Mouse (Mus musculus) MEL (cell line): Measurements from ENCODE around the gene Strn. TPM values are rescaled to one million over a fixed set of nuclear protein-coding genes. Genes with fewer than 3 reads are reported as not detected.

Experiments
- DNase-seq: peaks from one replicate; pipeline ENCODE4 v3.0.0; 2011; ENCODE audit warnings: low read depth, low spot score
- H3K27ac ChIP-seq: 2 replicates; pipeline ENCODE4 v1.5.1; 2012; ENCODE audit warnings: low read depth, mild to moderate bottlenecking, control low read depth, low read length, moderate library complexity; ENCODE audit not compliant: control insufficient read depth
- H3K27me3 ChIP-seq, 2 experiments: fragments of 150-350 bp in 1 of 2; sonication (generic) in 1 of 2; 2 replicates each; pipeline ENCODE4 v1.6.1; 2012; ENCODE audit warnings: low read length in 2 of 2, mild to moderate bottlenecking in 2 of 2, improper control_type of control experiment in 1 of 2, moderate library complexity in 1 of 2; ENCODE audit not compliant: insufficient read depth in 2 of 2, control insufficient read depth in 1 of 2
- H3K36me3 ChIP-seq, 2 experiments: 2 replicates each; pipeline ENCODE4 v1.6.1; 2012 to 2014; ENCODE audit warnings: low read length in 2 of 2, improper control_type of control experiment in 1 of 2, inconsistent platforms in 1 of 2, mild to moderate bottlenecking in 1 of 2; ENCODE audit not compliant: insufficient read depth in 2 of 2, control insufficient read depth in 1 of 2
- H3K4me1 ChIP-seq, 2 experiments: fragments of 150-350 bp in 1 of 2; sonication (generic) in 1 of 2; 2 replicates each; pipeline ENCODE4 v1.6.1; 2012; ENCODE audit warnings: low read length in 2 of 2, improper control_type of control experiment in 1 of 2, mild to moderate bottlenecking in 1 of 2; ENCODE audit not compliant: insufficient read depth in 2 of 2, control insufficient read depth in 1 of 2
- H3K4me3 ChIP-seq, 2 experiments: fragments of 150-350 bp in 1 of 2; sonication (generic) in 1 of 2; 2 replicates each; pipeline ENCODE4 v1.5.1; 2012; ENCODE audit warnings: low read depth in 2 of 2, low read length in 2 of 2, mild to moderate bottlenecking in 2 of 2, moderate library complexity in 2 of 2, control low read depth in 1 of 2, improper control_type of control experiment in 1 of 2; ENCODE audit not compliant: control insufficient read depth in 1 of 2, insufficient read depth in 1 of 2
- H3K79me2 ChIP-seq: 2 replicates; pipeline ENCODE4 v1.6.1; 2012; ENCODE audit warnings: mild to moderate bottlenecking, low read length, moderate library complexity; ENCODE audit not compliant: control insufficient read depth, poor library complexity, insufficient read depth
- H3K9ac ChIP-seq: 2 replicates; pipeline ENCODE4 v1.6.1; 2012; ENCODE audit warnings: low read depth, mild to moderate bottlenecking, control low read depth, low read length, moderate library complexity; ENCODE audit not compliant: control insufficient read depth, poor library complexity, severe bottlenecking
- H3K9me3 ChIP-seq: fragments of 150-350 bp; sonication (generic); replicated peaks from 2 replicates; pipeline ENCODE4 v1.6.1; 2012; ENCODE audit warnings: mild to moderate bottlenecking, low read length, improper control_type of control experiment, moderate library complexity; ENCODE audit not compliant: insufficient read depth
- BHLHE40 ChIP-seq: IDR thresholded peaks from 2 replicates; pipeline ENCODE4 v1.6.1; 2012; ENCODE audit warnings: low read depth, mild to moderate bottlenecking, inconsistent platforms, low read length, improper control_type of control experiment, borderline replicate concordance
- CHD1 ChIP-seq: IDR thresholded peaks from 2 replicates; pipeline ENCODE4 v1.6.1; 2012; ENCODE audit warnings: low read depth, mild to moderate bottlenecking, inconsistent platforms, low read length, improper control_type of control experiment
- CHD2 ChIP-seq: IDR thresholded peaks from 2 replicates; pipeline ENCODE4 v1.6.1; 2011; ENCODE audit warnings: low read length, improper control_type of control experiment
- CTCF ChIP-seq, 3 experiments: IDR thresholded peaks in 2 of 3; conservative IDR thresholded peaks in 1 of 3; 2 replicates each; pipeline ENCODE4 v1.5.1; 2011 to 2012; ENCODE audit warnings: low read length in 3 of 3, low read depth in 2 of 3, mild to moderate bottlenecking in 2 of 3, improper control_type of control experiment in 1 of 3, inconsistent platforms in 1 of 3, mixed read lengths in 1 of 3, moderate library complexity in 1 of 3; ENCODE audit not compliant: control insufficient read depth in 1 of 3, insufficient read depth in 1 of 3, poor library complexity in 1 of 3, severe bottlenecking in 1 of 3
- ELF1 ChIP-seq: IDR thresholded peaks from 2 replicates; pipeline ENCODE4 v1.6.1; 2014; ENCODE audit warnings: low read depth, mild to moderate bottlenecking, inconsistent platforms, low read length, improper control_type of control experiment, moderate library complexity
- EP300 ChIP-seq, 2 experiments: IDR thresholded peaks; 2 replicates each; pipeline ENCODE4 v1.6.1; 2011; ENCODE audit warnings: improper control_type of control experiment in 2 of 2, low read length in 2 of 2, low read depth in 1 of 2, mild to moderate bottlenecking in 1 of 2
- ETS1 ChIP-seq: IDR thresholded peaks from 2 replicates; pipeline ENCODE4 v1.6.1; 2012; ENCODE audit warnings: low read depth, mild to moderate bottlenecking, inconsistent platforms, low read length, improper control_type of control experiment, moderate library complexity
- GABPA ChIP-seq: IDR thresholded peaks from 2 replicates; pipeline ENCODE4 v1.6.1; 2012; ENCODE audit warnings: low read depth, mild to moderate bottlenecking, inconsistent platforms, low read length, improper control_type of control experiment, moderate library complexity
- HCFC1 ChIP-seq: IDR thresholded peaks from 2 replicates; pipeline ENCODE4 v1.6.1; 2012; ENCODE audit warnings: low read depth, mild to moderate bottlenecking, inconsistent platforms, low read length, improper control_type of control experiment, moderate library complexity
- KAT2A ChIP-seq: conservative IDR thresholded peaks from 2 replicates; pipeline ENCODE4 v1.6.1; 2012; ENCODE audit warnings: low read depth, low read length, improper control_type of control experiment, inconsistent platforms
- MAFK ChIP-seq: IDR thresholded peaks from 2 replicates; pipeline ENCODE4 v1.6.1; 2011; ENCODE audit warnings: low read depth, mild to moderate bottlenecking, low read length, improper control_type of control experiment, borderline replicate concordance
- MAX ChIP-seq: IDR thresholded peaks from 2 replicates; pipeline ENCODE4 v1.6.1; 2011; ENCODE audit warnings: low read length, improper control_type of control experiment
- MEF2A ChIP-seq: IDR thresholded peaks from 2 replicates; pipeline ENCODE4 v1.6.1; 2014; ENCODE audit warnings: low read depth, mild to moderate bottlenecking, inconsistent platforms, low read length, improper control_type of control experiment; ENCODE audit not compliant: poor library complexity, insufficient replicate concordance, severe bottlenecking; ENCODE audit errors: extremely low read depth
- MXI1 ChIP-seq: IDR thresholded peaks from 2 replicates; pipeline ENCODE4 v1.6.1; 2011; ENCODE audit warnings: mild to moderate bottlenecking, low read depth, low read length, improper control_type of control experiment
- MYB ChIP-seq: IDR thresholded peaks from 2 replicates; pipeline ENCODE4 v1.6.1; 2011; ENCODE audit warnings: mild to moderate bottlenecking, low read depth, low read length, improper control_type of control experiment
- NELFE ChIP-seq: IDR thresholded peaks from 2 replicates; pipeline ENCODE4 v1.6.1; 2011; ENCODE audit warnings: low read depth, low read length, improper control_type of control experiment
- POLR2A ChIP-seq, 2 experiments: IDR thresholded peaks; 2 replicates each; pipeline ENCODE4 v1.6.1; 2011 to 2012; ENCODE audit warnings: low read length in 2 of 2, mild to moderate bottlenecking in 2 of 2, control low read depth in 1 of 2, improper control_type of control experiment in 1 of 2, low read depth in 1 of 2, moderate library complexity in 1 of 2; ENCODE audit not compliant: control insufficient read depth in 1 of 2, insufficient read depth in 1 of 2, poor library complexity in 1 of 2
- RAD21 ChIP-seq: IDR thresholded peaks from 2 replicates; pipeline ENCODE4 v1.6.1; 2011; ENCODE audit warnings: mild to moderate bottlenecking, low read depth, low read length, improper control_type of control experiment
- SIN3A ChIP-seq: IDR thresholded peaks from 2 replicates; pipeline ENCODE4 v1.6.1; 2012; ENCODE audit warnings: low read length, improper control_type of control experiment, inconsistent platforms
- SMC3 ChIP-seq: IDR thresholded peaks from 2 replicates; pipeline ENCODE4 v1.6.1; 2011; ENCODE audit warnings: low read depth, low read length, improper control_type of control experiment
- TBP ChIP-seq: IDR thresholded peaks from 2 replicates; pipeline ENCODE4 v1.8.0; 2011; ENCODE audit warnings: low read depth, low read length, improper control_type of control experiment
- TCF12 ChIP-seq: IDR thresholded peaks from 2 replicates; pipeline ENCODE4 v1.6.1; 2014; ENCODE audit warnings: low read depth, mild to moderate bottlenecking, inconsistent platforms, low read length, improper control_type of control experiment, moderate library complexity
- UBTF ChIP-seq: IDR thresholded peaks from 2 replicates; pipeline ENCODE4 v1.6.1; 2012; ENCODE audit warnings: low read depth, mild to moderate bottlenecking, inconsistent platforms, low read length, improper control_type of control experiment, moderate library complexity, borderline replicate concordance; ENCODE audit not compliant: insufficient read depth
- USF1 ChIP-seq: IDR thresholded peaks from 2 replicates; pipeline ENCODE4 v1.6.1; 2014; ENCODE audit warnings: low read depth, mild to moderate bottlenecking, inconsistent platforms, low read length, improper control_type of control experiment, moderate library complexity
- polyA plus RNA-seq, 2 experiments: library from polyadenylated mRNA; stranded (reverse) in 1 of 2; unstranded in 1 of 2; fragments of >175 nt in 1 of 2; fragments of >200 nt in 1 of 2; gene quantifications; 2 replicates each; pipeline versions ENCODE4 v1.2.1 to v1.2.4; 2012; ENCODE audit warnings: low replicate concordance in 2 of 2, low read depth in 1 of 2; ENCODE audit not compliant: insufficient read length in 2 of 2, insufficient read depth in 1 of 2, missing spikeins in 1 of 2
- total RNA-seq: library from RNA; depleted of rRNA; stranded (reverse); fragments of 300-350 nt; gene quantifications from 2 replicates; pipeline ENCODE4 v1.2.3, GENCODE M21; 2012

Strn gene
- total and polyA plus RNA-seq, 3 experiments: 10.2 to 13.9 TPM; not detected in 1

DNA sequence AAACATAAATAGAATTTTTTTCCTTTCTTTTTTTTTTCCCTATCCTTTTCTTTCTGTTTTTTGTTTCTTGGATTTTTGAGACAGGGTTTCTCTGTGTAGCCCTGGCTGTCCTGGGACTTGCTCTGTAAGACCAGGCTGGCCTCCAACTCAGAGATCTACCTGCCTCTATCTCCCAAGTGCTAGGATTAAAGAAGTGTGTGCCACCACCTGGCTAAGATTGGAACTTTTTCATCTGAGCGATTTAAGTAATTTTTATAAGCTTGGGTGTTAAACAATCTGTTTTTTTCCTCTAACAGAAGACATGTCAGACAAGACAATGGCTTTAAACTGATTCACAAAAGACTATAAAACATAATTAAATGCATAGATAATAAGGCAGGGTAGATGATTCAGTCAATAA, 1.4 kb upstream of the Strn start:
- peak; percentile 51 for DNase-seq
- no peak overlapping the region for H3K27ac ChIP-seq
- no peak overlapping the region for H3K4me3 ChIP-seq
- peaks cover 0 to 21% of the 10 kb centered on the region in 2 experiments; a peak in 2 of 4 replicates for H3K36me3 ChIP-seq
- H3K9ac ChIP-seq: no peak overlapping the region
- H3K4me1 ChIP-seq: peaks cover 0 to 11% of the 10 kb centered on the region in 2 experiments; a peak in 3 of 4 replicates
- H3K79me2 ChIP-seq: peaks cover 16% of the 10 kb centered on the region
- no peaks in the 10 kb centered on the region for H3K27me3 ChIP-seq
- TF ChIP-seq RAD21: peak; percentile 31
- no peak for TF ChIP-seq EP300 (IDR thresholded peaks at IDR 0.05; ENCODE audit: low read depth in 1 of 2, low read length in 2 of 2)
- peak; percentile 49 for TF ChIP-seq SMC3
- TF ChIP-seq CTCF (IDR thresholded peaks at IDR 0.05 in 2 of 3, conservative IDR thresholded peaks at IDR 0.05 in 1 of 3; ENCODE audit: control insufficient read depth in 1 of 3, insufficient read depth in 1 of 3, low read depth in 2 of 3, low read length in 3 of 3, poor library complexity in 1 of 3, severe bottlenecking in 1 of 3): peak in 2 of 3 experiments; percentile 11 to 46; a peak in 3 of 6 replicates
- H3K9me3 ChIP-seq: no peaks in the 10 kb centered on the region

DNA sequence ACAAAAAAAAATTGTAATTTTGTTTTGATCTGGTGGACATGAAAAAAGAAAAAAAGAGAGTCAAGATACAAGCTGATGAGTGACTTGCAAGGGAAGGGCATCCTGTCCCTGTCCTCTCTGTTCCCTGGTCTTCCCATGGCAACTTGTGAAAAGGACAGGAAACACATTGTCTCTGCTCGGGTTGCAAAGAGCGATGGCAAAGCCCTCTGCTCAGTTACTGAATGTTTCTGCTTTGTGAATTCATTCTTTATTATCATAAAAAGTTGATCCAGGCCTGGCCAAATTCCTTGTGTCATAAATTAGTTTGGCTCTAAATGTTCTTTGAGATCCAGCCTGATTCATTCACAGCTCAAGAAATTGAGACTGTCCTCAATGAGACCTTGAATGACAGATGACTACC, 775 bp upstream of the Strn start:
- Histone ChIP-seq H3K27me3 (no peaks in the 10 kb centered on the region), H3K9ac (peak overlapping the region; percentile 26), H3K36me3 (peaks cover 0 to 25% of the 10 kb centered on the region in 2 experiments; a peak in 2 of 4 replicates), H3K27ac (no peak overlapping the region), H3K4me1 (peaks cover 0 to 11% of the 10 kb centered on the region in 2 experiments; a peak in 3 of 4 replicates), H3K4me3 (no peak overlapping the region), H3K9me3 (no peaks in the 10 kb centered on the region), H3K79me2 (peaks cover 16% of the 10 kb centered on the region)
- peak; percentile 28 for DNase-seq
- 0 out of 2 replicates have a peak, but pooled peaks have one; percentile 15 for TF ChIP-seq HCFC1
- no peak for TF ChIP-seq CHD1
- TF ChIP-seq EP300 (IDR thresholded peaks at IDR 0.05; ENCODE audit: low read depth in 1 of 2, low read length in 2 of 2): no peak
- TF ChIP-seq MEF2A: no peak
- no peak for TF ChIP-seq NELFE
- TF ChIP-seq MAFK: no peak

DNA sequence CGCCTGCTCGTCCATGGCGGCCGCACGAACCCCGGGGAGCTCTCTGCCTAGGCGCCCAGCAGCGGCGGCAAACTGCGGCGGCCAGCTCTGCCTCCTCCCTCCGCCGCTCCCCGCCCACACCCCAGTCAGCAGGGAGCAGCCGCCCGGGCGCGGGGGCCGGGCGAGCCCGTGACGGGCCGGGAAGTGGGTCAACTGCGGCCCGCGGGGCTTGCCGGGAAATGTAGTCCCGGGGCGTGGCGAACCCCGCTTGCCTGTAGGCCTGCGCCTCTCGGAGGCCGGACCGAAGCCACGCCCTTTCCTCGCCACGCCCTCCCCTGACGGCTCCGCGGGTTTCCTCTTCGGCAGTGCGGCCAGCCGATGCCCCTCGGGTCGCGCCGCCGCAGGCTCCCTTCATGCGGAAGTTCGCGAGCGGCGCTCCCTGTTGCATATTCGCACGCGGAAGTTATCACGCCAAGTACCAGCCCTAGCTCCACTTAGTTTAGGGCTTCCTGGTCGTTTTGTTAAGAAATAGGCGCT, 465 bp downstream of the Strn start:
- no peaks in the 10 kb centered on the region for H3K9me3 ChIP-seq
- H3K4me3 ChIP-seq: peak overlapping the region; percentile 83 to 98
- peaks cover 21% of the 10 kb centered on the region for H3K79me2 ChIP-seq
- H3K36me3 ChIP-seq: peaks cover 0 to 25% of the 10 kb centered on the region in 2 experiments; a peak in 2 of 4 replicates
- peak overlapping the region; percentile 81 for H3K27ac ChIP-seq
- H3K4me1 ChIP-seq: peaks cover 0 to 11% of the 10 kb centered on the region in 2 experiments; a peak in 3 of 4 replicates
- no peaks in the 10 kb centered on the region for H3K27me3 ChIP-seq
- peak; percentile 99 for DNase-seq
- peak overlapping the region; percentile 98 for H3K9ac ChIP-seq
- TF ChIP-seq SIN3A: peak; percentile 49
- TF ChIP-seq MYB: no peak
- no peak for TF ChIP-seq MEF2A
- TF ChIP-seq ETS1: peak; percentile 60
- TF ChIP-seq SMC3: no peak
- TF ChIP-seq UBTF: no peak
- peak; percentile 55 for TF ChIP-seq USF1
- no peak for TF ChIP-seq CHD2
- TF ChIP-seq GABPA: no peak
- peak; percentile 78; the same call in 1 of the 2 replicates for TF ChIP-seq MXI1
- peak; percentile 60 for TF ChIP-seq MAX
- TF ChIP-seq NELFE: peak; percentile 92
- TF ChIP-seq TBP: peak; percentile 68
- TF ChIP-seq TCF12: peak; percentile 63
- peak; percentile 79 to 97 for TF ChIP-seq POLR2A (IDR thresholded peaks at IDR 0.05; ENCODE audit: control insufficient read depth in 1 of 2, insufficient read depth in 1 of 2, low read depth in 1 of 2, low read length in 2 of 2, poor library complexity in 1 of 2)
- peak; percentile 96 for TF ChIP-seq HCFC1
- no peak for TF ChIP-seq BHLHE40
- TF ChIP-seq ELF1: peak; percentile 94
- peak; percentile 82; the same call in 1 of the 2 replicates for TF ChIP-seq KAT2A
- TF ChIP-seq MAFK: no peak
